7 mouse cellular contexts compared by ENCODE assay signal in the genomic region with DNA sequence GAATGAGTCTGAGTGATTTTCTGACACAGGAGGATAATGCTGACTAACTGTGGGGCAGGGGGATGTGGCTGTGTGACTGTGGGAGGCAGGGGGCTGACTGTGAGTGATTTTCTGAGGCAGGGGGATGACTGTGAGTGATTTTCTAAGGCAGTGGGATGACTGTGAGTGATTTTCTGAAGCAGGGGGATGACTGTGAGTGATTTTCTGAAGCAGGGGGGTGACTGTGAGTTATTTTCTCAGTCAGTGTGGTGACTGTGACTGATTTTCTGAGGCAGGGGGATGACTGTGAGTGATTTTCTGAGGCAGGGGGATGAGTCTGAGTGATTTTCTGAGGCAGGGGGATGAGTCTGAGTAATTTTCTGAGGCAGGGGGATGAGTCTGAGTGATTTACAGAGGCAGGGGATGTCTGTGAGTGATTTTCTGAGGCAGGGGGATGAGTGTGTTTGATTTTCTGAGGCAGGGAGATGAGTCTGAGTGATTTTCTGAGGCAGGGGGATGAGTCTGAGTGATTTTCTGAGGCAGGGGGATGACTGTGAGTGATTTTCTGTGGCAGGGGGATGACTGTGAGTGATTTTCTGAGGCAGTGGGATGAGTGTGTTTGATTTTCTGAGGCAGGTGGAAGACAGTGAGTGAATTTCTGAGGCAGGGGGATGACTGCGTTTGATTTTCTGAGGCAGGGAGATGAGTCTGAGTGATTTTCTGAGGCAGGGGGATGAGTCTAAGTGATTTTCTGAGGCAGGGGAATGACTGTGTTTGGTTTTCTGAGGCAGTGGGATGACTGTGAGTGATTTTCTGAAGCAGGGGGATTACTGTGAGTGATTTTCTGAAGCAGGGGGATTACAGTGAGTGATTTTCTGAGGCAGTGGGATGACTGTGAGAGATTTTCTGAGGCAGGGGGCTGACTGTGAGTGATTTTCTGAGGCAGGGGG. TPM values are rescaled to one million over a fixed set of nuclear protein-coding genes. Genes with fewer than 3 reads are reported as not detected.
DNase-seq lines count a peak whose midpoint lies in the region; ATAC-seq and TF ChIP-seq lines count a peak whose summit lies in the region.
"Not testable (repeated sequence)": the region's sequence is repeated elsewhere in the genome, so short reads cannot be mapped to it uniquely, and the experiment has no call there.

No protein-coding gene starts in this region.

- H3K36me3 ChIP-seq in embryonic facial prominence, embryonic 13.5 days; hindbrain, postnatal 0 days (ENCODE audit: insufficient read depth, low read length); limb, embryonic 15.5 days; midbrain, embryonic 11.5 days (ENCODE audit: control insufficient read depth, insufficient read depth, low read length): not testable (repeated sequence)

- H3K4me1 ChIP-seq in embryonic facial prominence, embryonic 13.5 days; hindbrain, postnatal 0 days (ENCODE audit: insufficient read depth, low read length); limb, embryonic 15.5 days; midbrain, embryonic 11.5 days (ENCODE audit: control insufficient read depth, insufficient read depth, low read length): not testable (repeated sequence)

- not testable (repeated sequence) for H3K4me2 ChIP-seq in embryonic facial prominence, embryonic 13.5 days; hindbrain, postnatal 0 days (ENCODE audit: low read depth, low read length); limb, embryonic 15.5 days; midbrain, embryonic 11.5 days

- H3K27me3 ChIP-seq in embryonic facial prominence, embryonic 13.5 days; hindbrain, postnatal 0 days (ENCODE audit: insufficient read depth, low read length); limb, embryonic 15.5 days; midbrain, embryonic 11.5 days (ENCODE audit: control insufficient read depth, insufficient read depth, low read length): not testable (repeated sequence)

- not testable (repeated sequence) for TF ChIP-seq CTCF in hindbrain, postnatal 0 days (IDR thresholded peaks at IDR 0.05; ENCODE audit: low read depth)

- DNase-seq in adrenal gland, postnatal 10 days: peak; percentile 55
- peak; percentile 61 for DNase-seq in hindbrain, postnatal 0 days (ENCODE audit: low spot score)
- DNase-seq in midbrain, embryonic 11.5 days (ENCODE audit: low spot score, missing footprints): peak; percentile 96
- DNase-seq in retina, postnatal 1 day: peak; percentile 75

- ATAC-seq in embryonic facial prominence, embryonic 13.5 days (ENCODE audit: insufficient number of reproducible peaks, insufficient read depth, low FRiP score, low TSS enrichment, low read depth): peak; percentile 89
- peak; percentile 68 for ATAC-seq in granulocyte monocyte progenitor cell, adult 5-6 weeks (replicated peaks; ENCODE audit: poor library complexity, severe bottlenecking)
- peak; percentile 88 for ATAC-seq in hindbrain, postnatal 0 days
- peak; percentile 67 for ATAC-seq in limb, embryonic 15.5 days (ENCODE audit: insufficient number of reproducible peaks, low FRiP score, low TSS enrichment, low read depth)
- peak; percentile 79 for ATAC-seq in midbrain, embryonic 11.5 days (ENCODE audit: low FRiP score)

- not testable (repeated sequence) for H3K4me3 ChIP-seq in embryonic facial prominence, embryonic 13.5 days; hindbrain, postnatal 0 days (ENCODE audit: low read length); limb, embryonic 15.5 days; midbrain, embryonic 11.5 days (ENCODE audit: low read depth, low read length)

- not testable (repeated sequence) for H3K9ac ChIP-seq in embryonic facial prominence, embryonic 13.5 days; hindbrain, postnatal 0 days (replicated peaks; ENCODE audit: low read length); limb, embryonic 15.5 days; midbrain, embryonic 11.5 days (ENCODE audit: low read length)

- 13% methylated on average over 1 of the region's 1 CpGs for WGBS in embryonic facial prominence, embryonic 13.5 days
- WGBS in hindbrain, postnatal 0 days: 24% methylated on average over 1 of the region's 1 CpGs
- WGBS in limb, embryonic 15.5 days: 12% methylated on average over 1 of the region's 1 CpGs
- WGBS in midbrain, embryonic 11.5 days: 14% methylated on average over 1 of the region's 1 CpGs

- H3K9me3 ChIP-seq in embryonic facial prominence, embryonic 13.5 days: peaks cover 13% of the 10 kb centered on the region
- H3K9me3 ChIP-seq in hindbrain, postnatal 0 days (ENCODE audit: low read length); midbrain, embryonic 11.5 days (ENCODE audit: control insufficient read depth, low read length): not testable (repeated sequence)
- peaks cover 12% of the 10 kb centered on the region for H3K9me3 ChIP-seq in limb, embryonic 15.5 days

- not testable (repeated sequence) for H3K27ac ChIP-seq in embryonic facial prominence, embryonic 13.5 days; hindbrain, postnatal 0 days; limb, embryonic 15.5 days; midbrain, embryonic 11.5 days (ENCODE audit: low read depth, low read length)

RNA-seq across cellular contexts. Expression of gene 2010315B03Rik, which starts 56.0 kb away (rescaled TPM):
- 10 to 100 TPM; 17.6 to 22.8 TPM for total RNA-seq in adrenal gland, postnatal 10 days (2021)
- 6.3 and 8.4 TPM in 2 replicates for polyA plus RNA-seq in embryonic facial prominence, embryonic 13.5 days (2015; fragmentation: Nextera tagmentation; extraction: Ambion mirVana)
- total RNA-seq in granulocyte monocyte progenitor cell, adult 5-6 weeks (2014; fragmentation: Nextera tagmentation): 7.7 and 17.0 TPM in 2 replicates
- 16.2 and 17.2 TPM in 2 replicates for total RNA-seq in granulocyte monocyte progenitor cell, adult 5-6 weeks (2017)
- 8.3 and 8.8 TPM in 2 replicates for total RNA-seq in hindbrain, postnatal 0 days (2014; rRNA removed)
- polyA plus RNA-seq in hindbrain, postnatal 0 days (2015; fragmentation: Nextera tagmentation; extraction: Ambion mirVana): 11.7 and 12.9 TPM in 2 replicates
- polyA plus RNA-seq in limb, embryonic 15.5 days (2015; fragmentation: Nextera tagmentation; extraction: Ambion mirVana): 7.9 and 10.1 TPM in 2 replicates
- 6.0 and 7.1 TPM in 2 replicates for polyA plus RNA-seq in midbrain, embryonic 11.5 days (2014; fragmentation: Nextera tagmentation; extraction: Ambion mirVana)
